Mouse (Mus musculus): Measurements from ENCODE around the gene Psd. TPM values are rescaled to one million over a fixed set of nuclear protein-coding genes. Genes with fewer than 3 reads are reported as not detected.
A peak's percentile ranks its signal among the peaks of the same experiment; 100 is the strongest.

Psd gene
- polyA plus RNA-seq (2015; fragmentation: Nextera tagmentation; extraction: Ambion mirVana) = 3.3 TPM in 2 replicates

GRCm38 (mm10) chr19:46326756-46327305, at the start of gene Psd:
Psd (minus strand) TSS chr19:46327156.
- Histone ChIP-seq H3K36me3 (ENCODE audit: control insufficient read depth, insufficient read depth) (0 out of 2 replicates have a peak, but pooled peaks cover 3% of the 10 kb centered on the region), H3K9ac (ENCODE audit: low read depth, low read length) (peak within 1 kb of the TSS; percentile 68), H3K9me3 (replicated peaks; ENCODE audit: control insufficient read depth, low read length) (no peaks in the 10 kb centered on the region), H3K4me2 (ENCODE audit: low read depth, low read length) (peak within 1 kb of the TSS; percentile 100), H3K27me3 (ENCODE audit: control insufficient read depth, insufficient read depth, low read depth, low read length) (peaks cover 58% of the 10 kb centered on the region), H3K27ac (ENCODE audit: low read length) (peak within 1 kb of the TSS; percentile 83), H3K4me3 (ENCODE audit: low read depth, low read length) (peak within 1 kb of the TSS; percentile 69), H3K4me1 (ENCODE audit: control insufficient read depth, low read depth, low read length) (peaks cover 33% of the 10 kb centered on the region)
- ATAC-seq (ENCODE audit: low read depth) = no peak
- WGBS (ENCODE audit: insufficient replicate concordance) = under 1% methylated on average over 35 of the region's 35 CpGs

- Histone ChIP-seq H3K27me3 (ENCODE audit: control insufficient read depth, insufficient read depth, low read depth, low read length) (no peaks in the 10 kb centered on the region), H3K36me3 (ENCODE audit: control insufficient read depth, insufficient read depth) (peaks cover 34% of the 10 kb centered on the region), H3K4me3 (ENCODE audit: low read depth, low read length) (no peak overlapping the region), H3K9ac (ENCODE audit: low read depth, low read length) (no peak overlapping the region), H3K9me3 (replicated peaks; ENCODE audit: control insufficient read depth, low read length) (no peaks in the 10 kb centered on the region), H3K4me1 (ENCODE audit: control insufficient read depth, low read depth, low read length) (peaks cover 3% of the 10 kb centered on the region), H3K27ac (ENCODE audit: low read length) (no peak overlapping the region), H3K4me2 (ENCODE audit: low read depth, low read length) (no peak overlapping the region)
- 50% methylated on average over 4 of the region's 4 CpGs for WGBS (ENCODE audit: insufficient replicate concordance)
- ATAC-seq (ENCODE audit: low read depth) = no peak
These were observed 48.9 kb upstream of the Psd start for GRCm38 (mm10) chr19:46375891-46376290.

- no peaks in the 10 kb centered on the region for H3K9me3 ChIP-seq (replicated peaks; ENCODE audit: control insufficient read depth, low read length)
- H3K4me3 ChIP-seq (ENCODE audit: low read depth, low read length) = no peak overlapping the region
- H3K4me2 ChIP-seq (ENCODE audit: low read depth, low read length) = no peak overlapping the region
- peaks cover 30% of the 10 kb centered on the region for H3K36me3 ChIP-seq (ENCODE audit: control insufficient read depth, insufficient read depth)
- no peaks in the 10 kb centered on the region for H3K27me3 ChIP-seq (ENCODE audit: control insufficient read depth, insufficient read depth, low read depth, low read length)
- no peak overlapping the region for H3K9ac ChIP-seq (ENCODE audit: low read depth, low read length)
- no peak for ATAC-seq (ENCODE audit: low read depth)
- H3K4me1 ChIP-seq (ENCODE audit: control insufficient read depth, low read depth, low read length) = peaks cover 3% of the 10 kb centered on the region
- H3K27ac ChIP-seq (ENCODE audit: low read length) = no peak overlapping the region
- WGBS (ENCODE audit: insufficient replicate concordance) = 75% methylated on average over 5 of the region's 5 CpGs
These were observed 48.5 kb upstream of the Psd start for GRCm38 (mm10) chr19:46375489-46375888.

DNA sequence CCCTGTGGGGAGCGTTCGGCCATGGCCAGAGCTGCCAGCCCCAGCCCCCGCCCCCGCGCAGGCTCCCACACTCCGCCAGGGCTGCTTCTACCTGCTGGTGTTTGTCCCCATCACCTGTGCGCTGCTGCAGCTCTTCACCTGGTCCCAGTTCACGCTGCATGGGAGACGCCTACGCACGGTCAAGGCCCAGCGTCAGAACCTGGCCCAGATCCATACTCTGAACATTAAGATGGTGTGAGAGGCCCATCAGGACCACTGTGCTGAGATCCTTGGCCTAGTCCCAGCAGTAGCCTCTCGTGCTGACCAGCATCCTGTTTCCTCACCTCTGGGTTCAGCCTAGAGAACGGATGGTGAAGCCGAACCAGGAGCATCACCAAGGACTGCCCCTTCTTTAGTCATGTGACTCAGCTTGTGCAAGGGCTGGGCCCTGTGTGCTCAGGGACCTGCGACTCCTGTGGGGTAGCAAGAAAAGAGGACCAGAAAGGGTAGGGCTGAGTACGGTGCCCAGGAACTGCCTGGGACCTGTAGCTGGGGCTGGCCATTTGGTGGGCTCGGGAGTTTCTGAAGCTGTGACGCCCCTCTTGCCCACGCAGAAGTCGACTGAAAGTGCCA, 47.6 kb upstream of the Psd start:
- H3K4me3 ChIP-seq (ENCODE audit: low read depth, low read length) = no peak overlapping the region
- 72% methylated on average over 21 of the region's 21 CpGs for WGBS (ENCODE audit: insufficient replicate concordance)
- peaks cover 3% of the 10 kb centered on the region for H3K4me1 ChIP-seq (ENCODE audit: control insufficient read depth, low read depth, low read length)
- H3K4me2 ChIP-seq (ENCODE audit: low read depth, low read length) = no peak overlapping the region
- H3K36me3 ChIP-seq (ENCODE audit: control insufficient read depth, insufficient read depth) = peaks cover 22% of the 10 kb centered on the region
- H3K9ac ChIP-seq (ENCODE audit: low read depth, low read length) = no peak overlapping the region
- peak; percentile 42 for ATAC-seq (ENCODE audit: low read depth)
- no peaks in the 10 kb centered on the region for H3K27me3 ChIP-seq (ENCODE audit: control insufficient read depth, insufficient read depth, low read depth, low read length)
- no peak overlapping the region for H3K27ac ChIP-seq (ENCODE audit: low read length)
- H3K9me3 ChIP-seq (replicated peaks; ENCODE audit: control insufficient read depth, low read length) = no peaks in the 10 kb centered on the region

DNA sequence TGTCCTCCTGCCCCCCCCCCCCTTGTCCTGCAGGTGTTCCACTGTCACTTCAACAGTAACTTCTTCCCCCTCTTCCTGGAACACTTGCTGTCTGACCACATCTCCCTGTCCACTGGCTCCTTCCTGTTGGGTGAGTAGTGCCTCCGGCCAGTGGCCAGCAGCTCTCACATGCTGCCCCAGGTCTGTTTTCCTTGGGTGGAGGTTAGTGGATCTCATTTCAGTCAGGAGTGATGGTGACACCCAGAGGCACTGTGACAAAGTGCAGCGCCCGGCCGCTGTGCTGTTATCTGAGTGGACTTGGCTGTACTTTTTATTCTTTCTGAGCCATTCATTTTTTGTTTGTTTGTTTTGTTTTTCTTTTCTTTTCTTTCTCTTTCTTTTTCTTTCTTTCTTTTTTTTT, 42.2 kb upstream of the Psd start:
- WGBS (ENCODE audit: insufficient replicate concordance) = 26% methylated on average over 4 of the region's 4 CpGs
- H3K4me3 ChIP-seq (ENCODE audit: low read depth, low read length) = no peak overlapping the region
- H3K27me3 ChIP-seq (ENCODE audit: control insufficient read depth, insufficient read depth, low read depth, low read length) = no peaks in the 10 kb centered on the region
- no peak overlapping the region for H3K27ac ChIP-seq (ENCODE audit: low read length)
- ATAC-seq (ENCODE audit: low read depth) = peak; percentile 75; the same call in 1 of the 2 replicates
- H3K4me2 ChIP-seq (ENCODE audit: low read depth, low read length) = no peak overlapping the region
- no peak overlapping the region for H3K9ac ChIP-seq (ENCODE audit: low read depth, low read length)
- no peaks in the 10 kb centered on the region; the same call in 1 of the 2 replicates for H3K4me1 ChIP-seq (ENCODE audit: control insufficient read depth, low read depth, low read length)
- no peaks in the 10 kb centered on the region; the same call in none of the 2 replicates for H3K36me3 ChIP-seq (ENCODE audit: control insufficient read depth, insufficient read depth)
- no peaks in the 10 kb centered on the region for H3K9me3 ChIP-seq (replicated peaks; ENCODE audit: control insufficient read depth, low read length)

DNA sequence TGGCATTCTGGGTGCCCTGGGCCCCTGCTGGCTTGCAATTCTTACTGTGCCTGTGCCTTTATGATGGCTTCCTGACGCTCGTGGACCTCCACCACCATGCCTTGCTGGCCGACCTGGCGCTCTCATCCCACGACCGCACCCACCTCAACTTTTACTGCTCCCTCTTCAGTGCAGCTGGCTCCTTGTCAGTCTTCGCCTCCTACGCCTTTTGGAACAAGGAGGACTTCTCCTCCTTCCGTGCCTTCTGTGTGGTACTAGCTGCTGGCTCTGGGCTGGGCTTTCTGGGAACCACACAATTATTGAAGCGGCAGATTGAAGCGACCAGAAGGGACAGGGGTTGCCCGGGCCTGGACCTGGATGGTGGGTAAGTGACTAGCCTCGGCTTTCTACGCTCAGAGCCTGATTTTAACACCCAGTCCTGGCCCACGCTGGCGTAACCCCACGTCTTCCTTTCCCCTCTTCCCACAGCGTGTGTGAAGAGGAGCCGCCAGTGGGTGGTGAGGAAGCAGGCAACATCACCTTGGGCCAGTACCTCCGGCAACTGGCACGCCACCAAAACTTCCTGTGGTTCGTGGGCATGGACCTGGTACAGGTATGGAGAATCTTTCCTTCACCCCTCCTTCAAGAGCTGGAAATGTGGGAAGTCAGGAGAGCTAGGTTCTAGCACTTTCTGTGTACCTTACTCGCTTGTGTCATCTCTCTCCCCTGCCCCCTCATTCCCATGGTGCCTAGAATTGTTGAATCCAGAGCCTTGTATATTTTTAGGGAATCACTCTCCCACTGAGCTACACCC, 41.0 kb upstream of the Psd start:
- WGBS (ENCODE audit: insufficient replicate concordance) = 78% methylated on average over 23 of the region's 23 CpGs
- ATAC-seq (ENCODE audit: low read depth) = no peak
- no peak overlapping the region for H3K4me2 ChIP-seq (ENCODE audit: low read depth, low read length)

DNA sequence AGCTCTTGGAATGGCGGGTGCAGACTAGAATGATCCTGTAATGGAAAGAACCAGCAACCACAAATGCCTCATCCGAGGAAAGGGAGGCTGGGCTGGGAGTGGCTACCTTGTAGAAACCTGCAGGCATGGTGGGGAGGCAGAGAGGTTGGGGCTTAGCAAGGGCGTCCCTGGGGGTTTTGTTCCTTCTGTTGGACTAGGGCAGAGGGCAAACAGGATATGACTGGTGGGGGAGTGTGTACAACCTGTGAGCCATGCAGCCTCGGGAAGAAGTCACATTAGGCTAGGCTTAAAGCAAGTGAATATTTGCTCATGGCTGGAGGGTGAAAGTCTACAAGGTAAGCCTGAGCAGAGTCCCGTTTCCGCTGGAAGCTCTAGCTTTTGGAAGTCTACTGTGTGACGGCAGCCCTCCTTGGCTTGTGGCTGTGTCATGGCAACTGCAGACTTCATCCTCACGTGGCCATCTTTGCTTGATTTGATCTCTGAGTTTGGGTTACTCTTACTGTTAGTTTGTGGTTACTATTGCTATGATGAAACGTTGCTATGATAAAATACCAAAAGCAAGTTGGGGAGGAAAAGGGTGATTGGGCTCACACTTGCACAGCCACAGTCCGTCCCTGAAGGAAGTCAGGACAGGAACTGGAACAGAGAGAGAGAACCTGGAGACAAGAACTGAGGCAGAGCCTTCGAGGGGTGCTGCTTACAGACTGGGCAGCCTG, 36.5 kb upstream of the Psd start:
- Histone ChIP-seq H3K4me3 (ENCODE audit: low read depth, low read length) (no peak overlapping the region), H3K9ac (ENCODE audit: low read depth, low read length) (no peak overlapping the region), H3K36me3 (ENCODE audit: control insufficient read depth, insufficient read depth) (no peaks in the 10 kb centered on the region), H3K4me2 (ENCODE audit: low read depth, low read length) (no peak overlapping the region), H3K4me1 (ENCODE audit: control insufficient read depth, low read depth, low read length) (peaks cover 6% of the 10 kb centered on the region), H3K27me3 (ENCODE audit: control insufficient read depth, insufficient read depth, low read depth, low read length) (no peaks in the 10 kb centered on the region), H3K27ac (ENCODE audit: low read length) (0 out of 2 replicates have a peak overlapping the region, but pooled peaks have one; percentile 16), H3K9me3 (replicated peaks; ENCODE audit: control insufficient read depth, low read length) (no peaks in the 10 kb centered on the region)
- 54% methylated on average over 11 of the region's 11 CpGs for WGBS (ENCODE audit: insufficient replicate concordance)
- ATAC-seq (ENCODE audit: low read depth) = peak; percentile 19; the same call in 1 of the 2 replicates

More for the DNA sequence above, 41.0 kb upstream of the Psd start:
- Histone ChIP-seq H3K27ac (ENCODE audit: low read length) (no peak overlapping the region), H3K36me3 (ENCODE audit: control insufficient read depth, insufficient read depth) (no peaks in the 10 kb centered on the region; the same call in none of the 2 replicates), H3K4me1 (ENCODE audit: control insufficient read depth, low read depth, low read length) (peaks cover 4% of the 10 kb centered on the region), H3K9ac (ENCODE audit: low read depth, low read length) (no peak overlapping the region), H3K4me3 (ENCODE audit: low read depth, low read length) (no peak overlapping the region), H3K9me3 (replicated peaks; ENCODE audit: control insufficient read depth, low read length) (no peaks in the 10 kb centered on the region), H3K27me3 (ENCODE audit: control insufficient read depth, insufficient read depth, low read depth, low read length) (no peaks in the 10 kb centered on the region)

- Histone ChIP-seq H3K4me2 (ENCODE audit: low read depth, low read length) (no peak overlapping the region), H3K27me3 (ENCODE audit: control insufficient read depth, insufficient read depth, low read depth, low read length) (no peaks in the 10 kb centered on the region), H3K27ac (ENCODE audit: low read length) (no peak overlapping the region), H3K4me3 (ENCODE audit: low read depth, low read length) (no peak overlapping the region), H3K9ac (ENCODE audit: low read depth, low read length) (no peak overlapping the region), H3K4me1 (ENCODE audit: control insufficient read depth, low read depth, low read length) (peaks cover 19% of the 10 kb centered on the region), H3K9me3 (replicated peaks; ENCODE audit: control insufficient read depth, low read length) (no peaks in the 10 kb centered on the region), H3K36me3 (ENCODE audit: control insufficient read depth, insufficient read depth) (no peaks in the 10 kb centered on the region)
- 72% methylated on average over 8 of the region's 8 CpGs for whole genome bisulfite sequencing (ENCODE audit: insufficient replicate concordance)
- no peak for ATAC-seq (ENCODE audit: low read depth)
These were observed 35.1 kb upstream of the Psd start for GRCm38 (mm10) chr19:46362104-46362503.
